Mouse (Mus musculus) neural tube, embryonic 14.5 days (tissue): ENCODE results near the gene Sec31b. TPM values are rescaled to one million over a fixed set of nuclear protein-coding genes. Genes with fewer than 3 reads are reported as not detected.

ENCODE experiments used
- ATAC-seq: fragments of 200-750 bp; cut with Nextera tagmentation; 2 replicates; pipeline ENCODE4 v1.8.0; 2017; ENCODE audit warnings: low read depth, mild to moderate bottlenecking, moderate TSS enrichment, moderate library complexity
- H3K27ac ChIP-seq: fragments of 300-500 bp; sonication (generic); 2 replicates; pipeline ENCODE4 v1.5.1; 2014; ENCODE audit warnings: low read depth, mild to moderate bottlenecking, control low read depth, low read length, moderate library complexity, mixed read lengths
- H3K27me3 ChIP-seq: fragments of 300-500 bp; sonication (generic); 2 replicates; pipeline ENCODE4 v1.6.1; 2014; ENCODE audit warnings: low read length; ENCODE audit not compliant: control insufficient read depth, insufficient read depth
- H3K36me3 ChIP-seq: fragments of 300-500 bp; sonication (generic); 2 replicates; pipeline ENCODE4 v1.6.1; 2014; ENCODE audit warnings: low read length, mixed read lengths; ENCODE audit not compliant: control insufficient read depth, insufficient read depth
- H3K4me1 ChIP-seq: fragments of 300-500 bp; sonication (generic); 2 replicates; pipeline ENCODE4 v1.6.1; 2014; ENCODE audit warnings: low read length; ENCODE audit not compliant: control insufficient read depth, insufficient read depth
- H3K4me2 ChIP-seq: fragments of 300-500 bp; sonication (generic); 2 replicates; pipeline ENCODE4 v1.6.1; 2014; ENCODE audit warnings: mild to moderate bottlenecking, low read depth, low read length, control low read depth
- H3K4me3 ChIP-seq: fragments of 300-500 bp; sonication (generic); 2 replicates; pipeline ENCODE4 v1.5.1; 2014; ENCODE audit warnings: low read depth, low read length, control low read depth, mixed read lengths
- H3K9ac ChIP-seq: fragments of 300-500 bp; sonication (generic); replicated peaks from 2 replicates; pipeline ENCODE4 v1.6.1; 2014; ENCODE audit warnings: low read depth, mild to moderate bottlenecking, control low read depth, low read length, mixed read lengths
- H3K9me3 ChIP-seq: fragments of 300-500 bp; sonication (generic); 2 replicates; pipeline ENCODE4 v1.6.1; 2016; ENCODE audit warnings: low read length; ENCODE audit not compliant: control insufficient read depth
- WGBS: fragments of 180-500 bp; shearing (Covaris S2); extraction: QIAGEN DNeasy Blood & Tissue Kit; methylation state at CpG from one replicate; pipeline ENCODE4 v1.1.7; 2014; 5-methylcytosine and 5-hydroxymethylcytosine counted together
- polyA plus RNA-seq: library from polyadenylated mRNA; unstranded; fragments of >200 nt; fragmentation: Nextera tagmentation; extraction: Ambion mirVana; gene quantifications from 2 replicates; pipeline ENCODE4 v1.2.1, GENCODE M21; 2014

The Sec31b gene
- polyA plus RNA-seq: 0.17 and 0.40 TPM in 2 replicates

DNA sequence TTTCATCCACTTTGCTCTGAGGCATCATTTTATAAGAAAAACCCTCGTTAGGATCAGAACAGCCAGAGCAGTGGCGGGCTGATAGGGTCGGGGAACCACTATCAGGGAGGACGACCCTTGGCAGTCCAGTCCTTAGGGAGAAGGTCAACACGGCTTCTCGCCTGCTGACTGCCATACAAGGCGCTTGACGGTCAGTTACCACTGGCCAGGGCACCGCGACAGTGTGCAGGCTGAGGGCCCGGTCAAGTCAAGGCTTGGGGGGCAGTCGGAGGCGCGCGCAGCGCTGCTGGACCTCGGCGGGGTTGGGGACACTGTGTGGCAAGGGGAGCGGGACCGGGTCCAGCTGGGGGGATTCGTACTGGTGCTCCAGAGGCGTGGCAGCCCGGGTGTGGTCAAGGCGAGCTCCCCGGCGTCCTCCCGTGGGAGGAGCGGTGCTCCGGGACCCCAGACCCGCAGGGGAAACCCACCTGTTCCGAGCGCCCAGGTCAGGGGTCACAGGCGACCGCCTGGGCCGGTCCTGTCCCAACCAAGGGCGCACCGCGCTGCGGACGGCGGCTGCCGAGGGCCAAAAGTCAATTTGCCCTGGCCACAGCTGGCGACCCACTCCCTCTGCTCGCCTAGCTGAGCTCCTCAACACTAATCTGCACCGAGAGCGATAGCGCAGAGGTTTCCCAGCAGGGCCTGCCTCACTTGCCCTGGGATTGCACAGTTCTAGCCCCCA is at the start of gene Sec31b:
TSS of gene Sec31b (minus strand) at position 544 of the 721 bp plus-strand sequence.
- H3K4me3 ChIP-seq: peak within 1 kb of the TSS; percentile 37
- peak; percentile 59; the same call in 1 of the 2 replicates for ATAC-seq
- H3K27ac ChIP-seq: no peak within 1 kb of the TSS
- H3K4me1 ChIP-seq: no peaks in the 10 kb centered on the region
- H3K4me2 ChIP-seq: peak within 1 kb of the TSS; percentile 72
- H3K27me3 ChIP-seq: no peaks in the 10 kb centered on the region
- WGBS: under 1% methylated on average over 45 of the region's 47 CpGs
- H3K36me3 ChIP-seq: peaks cover 5% of the 10 kb centered on the region; the same call in 1 of the 2 replicates
- H3K9ac ChIP-seq: peak within 1 kb of the TSS; percentile 46; the same call in 1 of the 2 replicates
- no peaks in the 10 kb centered on the region for H3K9me3 ChIP-seq

DNA sequence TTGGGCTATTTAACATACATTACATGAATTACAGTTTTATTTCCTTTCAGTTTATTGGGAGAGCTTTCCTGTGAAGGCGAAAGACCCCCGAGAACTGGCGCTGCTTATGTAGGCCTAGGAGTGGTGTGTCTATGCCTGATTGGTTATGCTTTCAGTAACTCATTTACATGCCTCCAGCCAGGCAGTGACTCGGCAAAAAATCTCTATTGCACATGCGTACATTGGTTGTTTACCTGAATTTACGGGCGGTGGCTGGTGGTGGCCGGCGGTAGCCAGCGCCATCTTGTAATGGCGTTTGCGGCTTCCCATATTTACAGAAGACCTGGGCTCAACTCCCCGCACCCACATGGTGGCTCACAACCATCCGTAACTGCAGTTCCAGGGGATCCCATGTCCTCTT is 48.5 kb upstream of the Sec31b start:
- Histone ChIP-seq H3K9ac (no peak overlapping the region), H3K36me3 (no peaks in the 10 kb centered on the region), H3K4me1 (0 out of 2 replicates have a peak, but pooled peaks cover 4% of the 10 kb centered on the region), H3K27ac (no peak overlapping the region), H3K4me3 (no peak overlapping the region), H3K9me3 (no peaks in the 10 kb centered on the region), H3K27me3 (no peaks in the 10 kb centered on the region), H3K4me2 (no peak overlapping the region)
- ATAC-seq: no peak
- WGBS: 91% methylated on average over 14 of the region's 14 CpGs

DNA sequence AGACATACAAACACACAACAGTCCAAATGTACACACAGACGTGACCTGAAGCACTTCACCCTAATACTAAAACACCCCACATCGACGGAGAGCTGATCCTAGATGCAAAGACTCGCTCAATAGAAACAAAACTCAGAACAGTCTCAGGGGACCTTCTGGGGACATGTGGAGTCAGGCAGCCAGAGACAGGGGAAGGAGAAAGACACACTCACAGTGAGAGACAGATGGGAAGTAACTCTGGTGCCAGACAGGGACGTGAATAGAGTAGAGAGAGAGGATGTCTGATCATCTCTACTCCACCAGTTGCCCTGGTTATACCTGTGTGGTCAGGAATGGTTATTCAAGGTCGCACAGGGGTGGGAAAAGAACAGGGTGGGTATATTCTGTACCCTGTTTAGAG is 46.0 kb upstream of the Sec31b start:
- Histone ChIP-seq H3K9ac (no peak overlapping the region), H3K27ac (no peak overlapping the region)

DNA sequence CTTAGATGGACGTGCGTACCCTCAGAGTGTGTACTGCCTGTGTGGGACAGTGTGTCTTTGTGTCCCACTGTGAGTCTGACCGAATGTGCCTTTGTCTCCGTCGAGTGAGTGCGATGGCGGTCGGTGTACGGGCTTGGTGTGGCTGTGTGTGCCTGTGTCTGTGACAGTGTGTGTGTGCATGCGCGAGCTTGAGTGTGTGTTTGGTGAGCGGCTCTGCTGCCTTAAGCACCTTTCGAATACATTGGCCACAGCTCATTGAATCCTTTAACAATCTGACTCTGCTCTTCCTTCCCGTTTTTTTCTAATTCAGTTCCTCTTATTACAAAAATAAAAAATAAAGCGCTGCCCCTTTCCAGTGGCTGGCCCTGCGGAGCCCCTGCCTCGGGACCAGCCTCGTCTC is 45.3 kb upstream of the Sec31b start:
- no peaks in the 10 kb centered on the region for H3K27me3 ChIP-seq
- H3K4me3 ChIP-seq: no peak overlapping the region
- ATAC-seq: peak; percentile 58
- H3K9me3 ChIP-seq: no peaks in the 10 kb centered on the region
- H3K4me1 ChIP-seq: 0 out of 2 replicates have a peak, but pooled peaks cover 4% of the 10 kb centered on the region
- no peaks in the 10 kb centered on the region for H3K36me3 ChIP-seq
- WGBS: 73% methylated on average over 18 of the region's 18 CpGs
- peak overlapping the region; percentile 64; the same call in 1 of the 2 replicates for H3K27ac ChIP-seq
- no peak overlapping the region for H3K9ac ChIP-seq
- H3K4me2 ChIP-seq: no peak overlapping the region

More for the DNA sequence above, 46.0 kb upstream of the Sec31b start:
- H3K36me3 ChIP-seq: no peaks in the 10 kb centered on the region
- ATAC-seq: no peak
- no peak overlapping the region for H3K4me3 ChIP-seq
- no peak overlapping the region for H3K4me2 ChIP-seq
- no peaks in the 10 kb centered on the region for H3K9me3 ChIP-seq
- 62% methylated on average over 6 of the region's 6 CpGs for WGBS
- no peaks in the 10 kb centered on the region for H3K27me3 ChIP-seq
- H3K4me1 ChIP-seq: 0 out of 2 replicates have a peak, but pooled peaks cover 4% of the 10 kb centered on the region

DNA sequence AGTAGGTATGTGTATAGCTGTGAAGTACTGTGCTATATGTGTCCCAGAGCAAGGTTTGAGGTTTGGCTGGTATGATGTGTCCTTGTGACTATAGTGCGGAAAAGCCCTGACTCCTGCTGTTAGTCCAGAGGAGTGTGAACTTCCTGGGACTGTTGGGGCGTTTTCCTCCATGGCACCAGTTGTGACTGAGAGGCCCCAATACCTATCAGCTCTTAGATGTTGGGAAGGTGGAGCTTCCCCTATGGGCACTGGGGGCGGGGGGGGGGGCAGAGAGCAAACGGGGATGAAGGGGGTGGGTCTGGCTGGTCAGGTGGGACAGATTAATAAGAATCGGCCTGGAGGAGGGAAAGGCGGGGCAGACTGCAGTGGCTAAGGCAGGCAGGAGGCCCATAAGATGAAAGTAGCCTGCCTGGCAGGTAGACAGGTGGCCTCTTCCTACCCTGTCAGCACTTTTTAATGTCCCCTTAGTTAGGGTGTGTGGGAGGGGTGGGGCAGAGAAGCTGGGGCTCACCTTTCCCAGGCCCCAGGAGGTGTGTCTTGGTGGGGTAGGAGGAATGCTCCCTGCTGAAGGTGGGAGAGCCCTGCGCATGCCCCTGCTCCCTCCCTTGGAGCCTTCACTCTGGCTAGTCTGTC is 44.0 kb upstream of the Sec31b start:
- WGBS: 63% methylated on average over 7 of the region's 7 CpGs
- no peaks in the 10 kb centered on the region for H3K36me3 ChIP-seq
- H3K4me3 ChIP-seq: no peak overlapping the region
- no peak overlapping the region for H3K27ac ChIP-seq
- H3K4me1 ChIP-seq: 0 out of 2 replicates have a peak, but pooled peaks cover 4% of the 10 kb centered on the region
- no peak overlapping the region for H3K4me2 ChIP-seq
- no peak for ATAC-seq
- no peaks in the 10 kb centered on the region for H3K27me3 ChIP-seq
- no peak overlapping the region for H3K9ac ChIP-seq
- no peaks in the 10 kb centered on the region for H3K9me3 ChIP-seq

DNA sequence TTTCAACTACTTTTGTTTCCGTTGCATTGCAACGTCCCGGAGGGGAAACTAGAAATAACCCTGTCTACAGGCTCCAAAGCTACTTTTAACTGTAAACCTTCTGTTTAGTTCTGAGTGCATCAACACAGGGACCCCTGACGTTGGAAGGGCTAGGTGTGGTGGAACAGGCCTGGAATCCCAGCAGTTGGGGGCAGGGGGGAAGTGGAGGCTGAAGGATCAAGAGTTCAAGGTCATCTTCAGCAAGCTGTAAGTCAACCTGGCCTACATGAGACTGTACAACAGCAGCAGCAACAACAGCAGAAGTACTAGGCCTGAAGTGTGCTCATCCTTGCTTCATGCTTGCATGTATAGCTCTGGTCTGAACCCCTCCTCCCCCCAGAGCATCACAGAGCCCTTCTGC is 42.4 kb upstream of the Sec31b start:
- no peak overlapping the region for H3K4me2 ChIP-seq
- no peaks in the 10 kb centered on the region for H3K9me3 ChIP-seq
- no peak overlapping the region for H3K9ac ChIP-seq
- H3K27me3 ChIP-seq: no peaks in the 10 kb centered on the region
- no peak overlapping the region for H3K27ac ChIP-seq
- WGBS: 26% methylated on average over 4 of the region's 4 CpGs
- no peak overlapping the region for H3K4me3 ChIP-seq
- H3K4me1 ChIP-seq: 0 out of 2 replicates have a peak, but pooled peaks cover 4% of the 10 kb centered on the region
- ATAC-seq: no peak
- H3K36me3 ChIP-seq: no peaks in the 10 kb centered on the region

DNA sequence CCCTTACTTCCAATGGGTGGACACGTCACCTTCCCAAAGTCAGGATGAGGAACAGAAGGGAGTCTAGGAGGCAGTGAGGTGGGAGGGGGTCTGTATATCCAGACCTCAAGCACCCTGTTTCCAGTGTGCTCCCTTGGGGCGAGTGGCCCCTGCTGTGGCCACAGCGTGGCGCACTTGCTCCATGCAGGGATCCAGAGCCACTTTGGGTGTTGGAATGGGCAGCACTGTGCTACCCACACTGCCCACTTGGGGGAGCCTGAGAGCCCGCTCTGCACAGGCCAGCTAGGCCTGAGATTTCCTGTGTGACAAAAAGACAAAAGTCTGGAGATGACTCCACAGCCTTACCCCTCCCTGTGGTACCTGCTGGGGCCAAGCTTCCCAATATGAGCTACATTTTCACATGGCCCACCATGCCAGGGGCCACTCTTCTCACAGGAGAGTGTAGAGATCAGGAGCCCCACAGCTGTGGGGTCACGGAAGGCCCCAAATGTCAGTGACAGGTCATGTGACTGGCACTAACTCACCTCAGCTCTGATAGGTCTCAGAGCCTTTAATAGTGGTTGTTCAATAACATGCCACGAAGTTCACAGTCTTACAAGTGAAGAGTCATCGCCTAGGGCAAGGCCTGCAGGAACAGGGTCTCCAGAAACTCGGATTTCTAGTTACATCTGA is 37.1 kb upstream of the Sec31b start:
- Histone ChIP-seq H3K36me3 (no peaks in the 10 kb centered on the region), H3K9me3 (no peaks in the 10 kb centered on the region), H3K4me1 (no peaks in the 10 kb centered on the region), H3K27me3 (no peaks in the 10 kb centered on the region), H3K9ac (no peak overlapping the region), H3K4me2 (no peak overlapping the region), H3K27ac (no peak overlapping the region), H3K4me3 (no peak overlapping the region)
- peak; percentile 88 for ATAC-seq
- WGBS: 34% methylated on average over 9 of the region's 9 CpGs

DNA sequence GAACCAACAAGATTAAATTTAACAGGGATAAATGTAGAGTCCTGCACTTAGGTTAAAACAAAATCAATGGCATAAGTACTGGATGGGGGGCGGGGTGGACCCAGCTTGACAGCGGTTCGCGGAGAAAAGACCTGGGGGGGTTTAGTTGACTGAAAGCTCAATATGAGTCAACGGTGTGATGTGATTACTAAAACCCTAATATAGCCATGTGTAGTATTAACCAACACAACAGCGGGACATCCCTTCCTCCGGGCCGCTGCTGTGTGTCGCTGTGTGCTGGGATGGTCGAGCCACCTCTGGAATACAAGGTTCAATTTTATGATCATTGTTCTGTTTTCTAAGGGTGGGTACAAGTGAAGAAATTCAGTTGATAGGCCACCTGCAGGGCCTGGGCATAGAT is 36.4 kb upstream of the Sec31b start:
- ATAC-seq: 0 out of 2 replicates have a peak, but pooled peaks have one; percentile 18
- H3K27ac ChIP-seq: no peak overlapping the region
- H3K27me3 ChIP-seq: no peaks in the 10 kb centered on the region
- H3K4me2 ChIP-seq: no peak overlapping the region
- no peaks in the 10 kb centered on the region for H3K4me1 ChIP-seq
- no peaks in the 10 kb centered on the region for H3K36me3 ChIP-seq
- 74% methylated on average over 10 of the region's 10 CpGs for WGBS
- no peak overlapping the region for H3K9ac ChIP-seq
- H3K4me3 ChIP-seq: no peak overlapping the region
- no peaks in the 10 kb centered on the region for H3K9me3 ChIP-seq
